Mouse (Mus musculus) heart, embryonic 14.5 days (tissue): ENCODE data around the gene Agpat3. TPM values are rescaled to one million over a fixed set of nuclear protein-coding genes. Genes with fewer than 3 reads are reported as not detected.
A peak's percentile ranks its signal among the peaks of the same experiment; 100 is the strongest.

Experiments
- ATAC-seq: fragments of 200-750 bp; cut with Nextera tagmentation; 2 replicates; pipeline ENCODE4 v1.8.0; 2017; ENCODE audit warnings: low read depth, moderate TSS enrichment; ENCODE audit not compliant: insufficient number of reproducible peaks, insufficient read depth, low FRiP score
- H3K27ac ChIP-seq, 2 experiments: fragments of 200-500 bp in 1 of 2; fragments of 300-500 bp in 1 of 2; sonication (generic) in 1 of 2; replicated peaks in 1 of 2; 2 replicates each; pipeline ENCODE4 v1.5.1; 2012 to 2014; ENCODE audit warnings: low read depth in 2 of 2, low read length in 2 of 2, control low read depth in 1 of 2, mild to moderate bottlenecking in 1 of 2, mixed read lengths in 1 of 2; ENCODE audit not compliant: control insufficient read depth in 1 of 2, insufficient read depth in 1 of 2
- H3K27me3 ChIP-seq: fragments of 300-500 bp; sonication (generic); 2 replicates; pipeline ENCODE4 v1.6.1; 2014; ENCODE audit warnings: mild to moderate bottlenecking, low read length, control low read depth; ENCODE audit not compliant: control insufficient read depth, insufficient read depth
- H3K36me3 ChIP-seq: fragments of 300-500 bp; sonication (generic); 2 replicates; pipeline ENCODE4 v1.6.1; 2014; ENCODE audit warnings: mild to moderate bottlenecking, control low read depth, low read length, mixed read lengths; ENCODE audit not compliant: control insufficient read depth, insufficient read depth
- H3K4me1 ChIP-seq, 2 experiments: fragments of 200-500 bp in 1 of 2; fragments of 300-500 bp in 1 of 2; sonication (generic) in 1 of 2; 2 replicates each; pipeline ENCODE4 v1.6.1; 2012 to 2014; ENCODE audit warnings: low read length in 2 of 2, control low read depth in 1 of 2, mixed read lengths in 1 of 2; ENCODE audit not compliant: control insufficient read depth in 2 of 2, insufficient read depth in 2 of 2
- H3K4me2 ChIP-seq: fragments of 300-500 bp; sonication (generic); 2 replicates; pipeline ENCODE4 v1.6.1; 2014; ENCODE audit warnings: mild to moderate bottlenecking, low read length
- H3K4me3 ChIP-seq, 2 experiments: fragments of 200-500 bp in 1 of 2; fragments of 300-500 bp in 1 of 2; sonication (generic) in 1 of 2; 2 replicates each; pipeline ENCODE4 v1.5.1; 2012 to 2014; ENCODE audit warnings: low read length in 2 of 2, mild to moderate bottlenecking in 2 of 2, control low read depth in 1 of 2, low read depth in 1 of 2, moderate library complexity in 1 of 2; ENCODE audit not compliant: control insufficient read depth in 1 of 2, insufficient read depth in 1 of 2
- H3K9ac ChIP-seq: fragments of 300-500 bp; sonication (generic); 2 replicates; pipeline ENCODE4 v1.6.1; 2014; ENCODE audit warnings: mild to moderate bottlenecking, low read length
- H3K9me3 ChIP-seq: fragments of 300-500 bp; sonication (generic); 2 replicates; pipeline ENCODE4 v1.6.1; 2016; ENCODE audit warnings: low read length, control low read depth; ENCODE audit not compliant: control insufficient read depth
- WGBS: fragments of 180-500 bp; shearing (Covaris S2); extraction: QIAGEN DNeasy Blood & Tissue Kit; methylation state at CpG from one replicate; pipeline ENCODE4 v1.1.7; 2014; 5-methylcytosine and 5-hydroxymethylcytosine counted together
- polyA plus RNA-seq: library from polyadenylated mRNA; unstranded; fragments of >200 nt; fragmentation: Nextera tagmentation; extraction: Ambion mirVana; gene quantifications from 2 replicates; pipeline ENCODE4 v1.2.1, GENCODE M21; 2014

Agpat3 gene
- polyA plus RNA-seq, 1 experiment from 2014 or later = 66.0 TPM

DNA sequence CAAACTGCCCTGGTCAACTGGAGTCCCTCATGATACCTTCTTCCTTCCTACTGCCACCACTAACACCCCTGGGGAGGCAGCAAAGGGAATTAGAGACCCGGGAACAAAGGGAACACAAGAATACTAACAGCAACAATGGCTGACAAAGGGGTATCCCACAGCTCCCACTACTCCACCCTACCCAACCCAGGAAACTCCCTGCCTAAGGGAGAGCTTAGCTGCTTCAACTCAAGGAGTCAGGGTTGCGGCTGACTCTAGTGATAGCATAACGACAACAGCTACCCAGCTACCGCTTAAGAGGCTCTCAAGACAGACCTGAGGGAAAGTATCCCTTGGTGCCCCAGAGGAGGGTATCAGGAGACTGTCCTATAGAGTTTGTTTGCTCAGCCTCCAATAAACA lies 15.3 kb upstream of the Agpat3 start:
- no peaks in the 10 kb centered on the region for H3K36me3 ChIP-seq
- H3K4me2 ChIP-seq = no peak overlapping the region
- no peaks in the 10 kb centered on the region for H3K9me3 ChIP-seq
- WGBS = 48% methylated on average over 4 of the region's 4 CpGs
- H3K4me1 ChIP-seq = peaks cover 15 to 16% of the 10 kb centered on the region in 2 experiments
- no peak overlapping the region for H3K9ac ChIP-seq
- no peak overlapping the region for H3K4me3 ChIP-seq
- no peaks in the 10 kb centered on the region for H3K27me3 ChIP-seq
- no peak for ATAC-seq
- H3K27ac ChIP-seq = no peak overlapping the region

DNA sequence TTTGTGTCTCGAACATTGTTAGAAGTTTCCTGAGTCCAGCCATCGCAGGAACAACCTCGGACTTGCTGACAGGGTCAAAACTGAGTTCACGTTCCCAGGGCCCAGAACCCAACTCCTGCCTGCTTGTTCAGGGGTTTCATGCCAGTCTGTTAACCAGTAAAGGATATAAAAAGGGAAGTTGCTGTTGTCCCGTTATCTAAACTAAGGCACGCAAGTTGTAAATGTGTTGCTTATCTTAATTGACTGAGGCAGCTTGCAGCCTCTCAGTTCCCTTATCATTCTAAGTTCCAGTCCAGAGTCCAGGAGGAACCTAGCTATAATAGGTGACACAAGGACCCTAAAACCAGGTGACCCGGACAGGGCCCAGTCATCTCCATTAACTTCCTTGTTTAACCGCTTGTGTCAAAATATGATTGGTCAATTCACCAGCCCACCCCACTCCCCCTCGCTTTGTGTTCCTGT lies 14.6 kb upstream of the Agpat3 start:
- Histone ChIP-seq H3K4me1 (peaks cover 15 to 16% of the 10 kb centered on the region in 2 experiments), H3K4me2 (peak overlapping the region; percentile 45), H3K27me3 (no peaks in the 10 kb centered on the region), H3K27ac (peak overlapping the region; percentile 22 to 29; a peak in 3 of 4 replicates), H3K4me3 (no peak overlapping the region), H3K9ac (peak overlapping the region; percentile 8; the same call in 1 of the 2 replicates), H3K9me3 (no peaks in the 10 kb centered on the region), H3K36me3 (no peaks in the 10 kb centered on the region)
- WGBS = 10% methylated on average over 9 of the region's 9 CpGs
- no peak for ATAC-seq

DNA sequence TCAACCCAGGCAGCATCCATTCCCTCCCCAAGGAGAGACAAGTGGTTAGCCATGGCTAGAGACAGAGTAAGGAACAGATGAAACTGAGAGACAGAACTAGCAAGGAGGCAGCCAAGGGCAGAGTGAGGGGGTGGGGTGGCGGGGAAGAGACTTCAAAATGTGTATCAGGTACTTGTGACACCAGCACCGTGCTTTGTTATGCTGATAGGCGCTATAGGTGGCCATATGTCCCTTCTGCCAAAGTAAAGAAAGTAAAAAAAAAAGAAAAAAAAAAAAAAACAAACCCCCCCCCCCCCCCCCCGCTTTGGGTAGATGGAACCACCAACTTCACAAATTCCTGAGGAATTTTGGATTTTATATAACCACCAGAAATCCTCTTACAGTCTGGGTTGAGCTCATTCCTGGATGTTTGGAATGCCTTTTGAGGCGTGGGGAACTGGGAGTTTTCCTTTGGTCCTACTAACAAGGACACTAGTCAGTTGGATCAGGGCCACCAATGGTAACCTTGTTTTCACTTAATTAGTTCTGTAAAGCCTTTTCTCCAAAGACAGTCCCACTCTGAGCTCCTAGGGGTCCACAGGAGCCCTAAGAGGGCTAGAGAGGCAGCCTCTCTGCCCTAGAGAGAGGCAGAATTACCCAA lies 14.0 kb upstream of the Agpat3 start:
- WGBS = 45% methylated on average over 4 of the region's 5 CpGs
- Histone ChIP-seq H3K9ac (peak overlapping the region; percentile 8; the same call in 1 of the 2 replicates), H3K4me1 (peaks cover 15 to 16% of the 10 kb centered on the region in 2 experiments), H3K4me2 (peak overlapping the region; percentile 45), H3K9me3 (no peaks in the 10 kb centered on the region), H3K36me3 (no peaks in the 10 kb centered on the region), H3K27me3 (no peaks in the 10 kb centered on the region), H3K4me3 (no peak overlapping the region), H3K27ac (peak overlapping the region; percentile 22 to 29; a peak in 3 of 4 replicates)
- no peak for ATAC-seq

- Histone ChIP-seq H3K27me3 (no peaks in the 10 kb centered on the region), H3K9me3 (no peaks in the 10 kb centered on the region), H3K9ac (no peak overlapping the region), H3K4me1 (peaks cover 15 to 16% of the 10 kb centered on the region in 2 experiments), H3K36me3 (no peaks in the 10 kb centered on the region), H3K4me2 (no peak overlapping the region), H3K27ac (no peak overlapping the region), H3K4me3 (no peak overlapping the region)
- 60% methylated on average over 6 of the region's 6 CpGs for WGBS
- ATAC-seq = no peak
Measured at GRCm38 (mm10) chr10:78365555-78365954, 13.3 kb upstream of the Agpat3 start.

GRCm38 (mm10) chr10:78364106-78364505 lies 11.8 kb upstream of the Agpat3 start:
- Histone ChIP-seq H3K4me1 (peaks cover 15 to 16% of the 10 kb centered on the region in 2 experiments), H3K4me2 (no peak overlapping the region), H3K9ac (no peak overlapping the region), H3K27ac (no peak overlapping the region), H3K4me3 (no peak overlapping the region), H3K36me3 (no peaks in the 10 kb centered on the region), H3K9me3 (no peaks in the 10 kb centered on the region), H3K27me3 (no peaks in the 10 kb centered on the region)
- ATAC-seq = no peak
- 43% methylated on average over 2 of the region's 2 CpGs for WGBS

DNA sequence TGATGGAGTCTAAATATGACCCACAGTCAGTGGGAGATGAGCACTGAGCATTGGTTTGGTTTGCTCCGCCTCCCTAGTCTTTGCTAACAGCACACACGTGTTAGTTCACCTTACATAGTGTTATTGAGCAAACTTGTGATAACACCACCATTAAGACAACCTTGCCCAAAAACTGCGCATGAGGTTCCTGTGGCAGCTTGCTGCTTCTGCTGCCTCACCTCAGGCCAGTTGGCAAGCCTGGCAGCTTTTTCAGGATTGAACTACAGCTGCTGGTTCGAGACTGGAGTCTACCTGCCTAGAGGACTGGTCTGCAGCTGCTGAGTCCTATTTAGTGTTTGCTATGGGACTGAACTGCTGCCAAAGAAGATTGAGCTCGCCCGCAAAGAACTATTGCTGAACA lies 11.1 kb upstream of the Agpat3 start:
- Histone ChIP-seq H3K4me3 (no peak overlapping the region), H3K9me3 (no peaks in the 10 kb centered on the region), H3K9ac (no peak overlapping the region), H3K27ac (no peak overlapping the region), H3K4me2 (no peak overlapping the region), H3K36me3 (no peaks in the 10 kb centered on the region), H3K4me1 (peaks cover 15 to 16% of the 10 kb centered on the region in 2 experiments), H3K27me3 (no peaks in the 10 kb centered on the region)
- 87% methylated on average over 6 of the region's 6 CpGs for WGBS
- no peak for ATAC-seq

DNA sequence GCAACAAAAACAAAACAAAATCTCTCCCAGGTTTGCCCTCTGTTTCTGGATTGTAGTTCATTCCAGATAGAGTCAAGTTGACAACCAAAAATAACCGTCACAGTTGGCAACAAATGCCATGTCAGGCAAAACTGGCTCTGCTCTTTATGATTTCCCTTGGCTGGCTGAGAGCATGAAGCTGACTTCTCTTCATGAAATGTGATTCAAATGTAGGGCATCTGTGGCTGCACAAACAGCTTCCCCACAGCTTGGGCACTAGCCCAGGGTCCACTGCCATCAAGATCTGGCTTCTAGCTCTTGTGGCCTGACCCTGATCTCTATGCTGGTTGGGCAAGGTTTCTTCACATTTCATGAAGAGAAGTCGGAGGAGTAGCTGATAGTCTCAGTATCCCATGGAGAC lies 9.7 kb upstream of the Agpat3 start:
- Histone ChIP-seq H3K4me1 (peaks cover 9 to 11% of the 10 kb centered on the region in 2 experiments), H3K27ac (no peak overlapping the region), H3K4me2 (no peak overlapping the region), H3K36me3 (no peaks in the 10 kb centered on the region), H3K27me3 (no peaks in the 10 kb centered on the region), H3K9ac (no peak overlapping the region), H3K4me3 (no peak overlapping the region), H3K9me3 (no peaks in the 10 kb centered on the region)
- 60% methylated on average over 2 of the region's 2 CpGs for WGBS
- no peak for ATAC-seq

- H3K4me3 ChIP-seq = no peak overlapping the region
- no peak for ATAC-seq
- H3K9me3 ChIP-seq = no peaks in the 10 kb centered on the region
- H3K27ac ChIP-seq = no peak overlapping the region
- WGBS = 64% methylated on average over 3 of the region's 3 CpGs
- no peaks in the 10 kb centered on the region for H3K27me3 ChIP-seq
- no peaks in the 10 kb centered on the region for H3K4me1 ChIP-seq
- no peak overlapping the region for H3K4me2 ChIP-seq
- no peaks in the 10 kb centered on the region for H3K36me3 ChIP-seq
- H3K9ac ChIP-seq = no peak overlapping the region
Measured at GRCm38 (mm10) chr10:78360290-78360711, 8.0 kb upstream of the Agpat3 start.
